Mouse (Mus musculus) left cerebral cortex, adult 11 months (tissue): ENCODE measurements at regions not wholly inside any gene's neighbourhood (a gene's known extent, or its start where the extent isn't known, plus 50 kb on each side); places are given as distances from the start of the nearest gene placed in this dataset.

Experiments used
- DNase-seq: peaks from one replicate; pipeline ENCODE4 v3.0.0; 2022; ENCODE audit warnings: low spot score

DNA sequence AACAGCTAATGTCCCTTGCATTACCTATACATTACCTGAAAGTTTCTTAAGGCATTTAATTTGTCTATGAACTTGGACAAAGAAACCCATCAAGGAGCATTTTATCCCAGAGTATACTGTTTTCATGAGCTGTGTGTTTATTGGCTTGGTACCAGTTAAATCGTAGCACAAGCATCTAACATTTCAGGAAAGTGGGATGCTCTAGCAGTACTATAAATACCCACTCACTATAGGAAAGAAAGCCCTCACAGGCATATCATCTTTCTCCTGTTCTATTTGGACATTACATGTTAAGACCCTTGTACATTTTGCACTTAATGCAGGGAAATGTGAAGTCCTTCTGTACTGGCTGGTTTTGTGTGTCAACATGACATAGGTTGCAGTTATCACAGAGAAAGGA, 163.9 kb downstream of the Ptprc start:
- no peak for DNase-seq

DNA sequence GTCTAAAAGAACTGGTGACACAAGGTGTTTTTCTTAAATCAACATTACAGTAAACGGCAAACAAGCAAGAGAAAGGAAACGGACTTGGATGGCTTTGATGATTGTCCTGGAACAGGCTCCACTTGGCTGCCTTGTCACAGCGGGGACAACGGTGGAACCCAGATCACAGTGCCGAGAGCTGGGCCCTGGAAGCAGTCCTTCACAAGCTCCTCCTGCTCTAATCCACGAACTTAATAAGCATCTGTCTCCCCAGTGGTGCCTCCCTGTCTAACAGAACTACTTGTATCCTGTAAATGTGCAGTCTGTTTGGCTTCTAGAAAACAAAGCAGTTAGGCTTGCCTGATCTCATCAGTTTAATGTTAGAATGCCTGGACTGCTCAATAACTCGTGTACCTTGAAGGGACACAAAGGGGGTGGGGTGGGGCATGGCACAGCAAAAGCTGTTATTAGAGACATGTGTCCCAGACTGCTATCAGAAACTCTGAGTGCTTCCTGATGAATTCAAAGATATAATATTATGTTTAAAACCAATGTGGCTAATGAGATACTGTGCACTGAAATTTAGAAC, 164.5 kb downstream of the Ptprc start:
- DNase-seq = no peak

DNA sequence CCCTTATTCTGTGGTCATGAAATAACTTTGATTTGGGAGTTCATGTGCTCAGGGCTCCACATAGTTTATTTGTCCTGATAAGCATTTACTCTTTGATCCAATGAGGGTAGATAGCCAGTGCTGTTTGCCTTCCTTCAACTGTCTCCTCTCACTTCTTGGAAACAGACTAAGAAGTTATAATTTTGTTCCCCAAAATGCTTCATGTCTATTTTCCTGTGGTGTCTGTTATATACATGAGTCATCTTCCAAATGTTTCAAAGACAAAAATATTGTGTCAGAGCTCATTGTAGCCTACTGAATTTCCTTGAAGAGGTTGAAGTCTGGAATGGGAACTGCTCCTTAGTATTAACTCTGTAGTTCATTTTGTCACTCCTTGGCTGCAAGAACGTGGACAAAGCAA, 168.7 kb downstream of the Ptprc start:
- no peak for DNase-seq

DNA sequence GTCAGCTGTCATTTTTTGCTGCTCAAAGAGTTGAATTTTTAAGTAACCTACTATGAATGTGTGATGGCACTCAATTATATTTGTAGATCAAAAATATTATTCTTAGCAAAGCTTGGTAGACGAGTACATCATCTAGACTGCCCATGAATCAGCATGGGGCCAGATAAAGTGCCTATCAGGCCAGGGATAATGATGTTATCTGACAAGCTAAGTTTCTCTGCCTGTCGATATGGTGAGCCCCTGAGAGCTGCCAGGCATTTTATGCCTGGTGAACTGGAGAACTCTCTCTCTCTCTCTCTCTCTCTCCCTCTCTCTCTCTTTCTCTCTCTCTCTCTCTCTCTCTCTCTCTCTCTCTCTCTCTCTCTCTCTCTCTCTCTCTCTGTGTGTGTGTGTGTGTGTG, 171.2 kb downstream of the Ptprc start:
- no peak for DNase-seq

DNA sequence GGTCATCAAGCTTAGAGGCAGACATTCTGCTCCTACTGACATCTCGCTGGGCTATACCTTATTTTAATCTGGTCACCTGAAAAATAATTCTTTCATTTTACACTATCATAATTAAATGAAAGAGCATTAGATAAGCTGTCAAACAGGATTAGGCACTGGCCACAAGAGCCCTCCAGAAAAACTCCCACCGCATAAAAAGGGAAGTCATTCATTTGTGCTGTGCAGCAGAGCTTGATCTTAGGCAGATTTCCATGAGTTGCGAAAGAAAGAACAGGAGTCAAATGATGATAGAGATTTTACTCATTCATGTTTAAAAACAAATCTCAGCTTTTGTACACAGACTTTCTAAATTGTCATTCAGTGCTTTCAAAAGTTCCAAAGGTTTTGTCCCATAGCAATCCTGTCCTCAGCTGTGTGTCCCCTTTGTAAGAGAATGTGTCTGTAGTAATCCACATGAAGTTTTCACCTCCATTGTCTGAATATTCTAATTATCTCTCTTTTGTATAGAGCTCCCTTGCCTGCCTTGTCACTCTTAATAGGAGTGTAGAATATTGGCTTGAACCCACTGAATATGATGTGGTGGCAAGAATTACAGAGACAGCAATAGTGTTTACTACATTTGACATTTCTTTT, 176.1 kb downstream of the Ptprc start:
- no peak for DNase-seq

DNA sequence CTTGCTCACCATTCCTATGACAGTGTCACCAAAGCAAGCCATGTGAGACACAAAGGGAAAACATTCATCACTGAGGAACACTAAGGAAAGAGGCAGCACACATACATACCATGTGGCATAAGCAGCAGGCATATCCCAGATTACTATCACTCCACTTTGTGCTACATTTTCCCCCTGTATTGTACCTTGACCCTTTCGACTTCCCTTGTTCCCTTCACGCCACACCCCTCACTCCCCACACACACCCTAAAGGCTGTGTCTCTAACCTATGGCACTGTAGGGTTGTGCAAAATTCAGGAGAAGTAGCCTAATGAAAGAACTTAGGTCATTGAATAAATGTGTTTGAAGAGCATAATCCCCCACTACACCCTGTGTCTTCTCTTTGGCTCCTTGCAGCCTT, 179.5 kb downstream of the Ptprc start:
- DNase-seq = no peak

DNA sequence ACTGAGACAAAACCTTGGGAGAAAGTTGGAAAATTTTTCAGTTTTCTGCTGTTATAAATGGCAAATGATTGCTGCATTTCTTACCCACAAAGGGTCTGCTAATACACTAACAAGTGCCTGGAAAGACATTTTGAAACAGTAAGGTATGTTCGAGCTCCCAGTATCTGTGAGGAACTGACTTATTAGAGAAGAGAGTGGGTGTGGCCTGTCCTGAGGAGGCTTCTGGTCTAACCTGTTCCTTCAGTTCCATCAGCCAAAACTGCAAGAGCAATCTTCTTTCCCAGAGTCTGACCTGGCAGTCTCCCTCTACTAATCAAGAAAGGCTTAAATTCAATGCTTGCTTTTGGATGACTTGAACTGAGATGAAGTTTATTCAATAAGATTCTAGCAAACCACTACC, 183.6 kb downstream of the Ptprc start:
- DNase-seq = no peak

DNA sequence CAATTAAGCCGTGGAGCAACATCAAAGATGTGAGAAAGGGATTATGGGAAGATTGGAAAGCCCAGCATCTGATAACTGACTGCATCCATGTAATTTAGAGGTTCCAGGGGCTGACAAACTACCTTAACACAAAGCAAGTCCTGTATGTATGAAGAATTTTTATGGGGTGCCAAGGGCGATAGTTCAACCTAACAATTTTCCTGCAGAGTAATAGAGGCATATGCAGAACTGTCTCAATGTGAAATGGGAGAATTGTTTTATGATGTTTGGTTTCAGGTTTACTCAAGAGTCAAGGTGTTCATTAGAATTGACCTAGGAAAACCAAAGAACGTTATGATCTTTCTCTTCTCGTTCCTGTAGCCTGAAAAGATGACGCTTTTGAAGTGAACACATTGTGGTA, 184.1 kb downstream of the Ptprc start:
- no peak for DNase-seq

DNA sequence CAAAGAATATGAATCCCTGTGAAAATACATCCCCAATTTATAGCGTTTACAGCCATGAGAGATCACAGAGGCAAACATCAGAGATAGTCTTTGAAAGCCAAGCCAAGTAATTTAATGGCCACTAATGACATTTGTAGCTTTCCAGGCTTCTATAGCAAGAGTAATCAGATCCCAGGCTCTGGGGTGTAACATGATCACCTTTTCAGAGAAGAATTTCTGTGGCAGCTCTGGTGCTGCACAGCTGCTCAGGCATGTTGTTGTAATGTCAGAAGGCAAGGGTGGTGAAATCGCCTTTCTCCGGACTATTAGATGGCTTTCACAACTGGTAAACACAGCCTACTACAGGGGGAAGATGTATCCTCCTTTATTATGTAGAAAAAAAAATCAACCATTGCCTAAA, 202.1 kb downstream of the Ptprc start:
- DNase-seq = no peak

DNA sequence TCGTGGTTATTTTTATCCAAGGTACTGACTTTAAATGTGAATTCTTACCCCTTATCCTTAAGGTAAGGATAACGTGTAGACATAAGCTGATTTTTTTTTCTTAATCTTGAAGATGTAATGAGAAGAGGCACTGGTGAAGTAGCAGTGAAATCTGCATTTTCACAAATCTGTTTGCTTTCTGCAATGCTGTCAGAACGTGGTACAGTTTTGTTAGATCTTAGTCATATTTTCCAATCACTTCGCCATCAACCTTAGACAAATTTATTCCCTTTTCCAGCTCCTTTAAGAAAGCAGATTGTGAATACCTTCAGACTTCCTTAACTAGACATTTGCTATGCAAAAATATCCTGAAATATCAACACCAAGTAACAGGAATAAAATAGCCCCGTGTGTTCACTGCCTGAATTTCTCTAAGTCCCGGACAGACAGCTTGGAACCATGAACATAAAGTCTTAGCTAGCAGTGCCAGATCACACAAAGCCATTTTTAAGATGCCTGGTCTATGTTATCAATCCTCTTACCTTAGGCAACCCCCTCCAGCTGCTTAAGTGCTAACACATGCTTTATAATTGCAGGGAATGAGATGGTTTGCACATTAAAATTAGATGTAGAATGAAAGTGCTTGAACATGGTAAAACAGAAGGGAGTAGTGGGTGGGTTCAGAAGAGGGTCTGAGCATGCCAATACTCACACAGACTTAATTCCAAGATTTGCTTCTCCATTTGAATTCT, 202.7 kb downstream of the Ptprc start:
- DNase-seq = peak; percentile 26

DNA sequence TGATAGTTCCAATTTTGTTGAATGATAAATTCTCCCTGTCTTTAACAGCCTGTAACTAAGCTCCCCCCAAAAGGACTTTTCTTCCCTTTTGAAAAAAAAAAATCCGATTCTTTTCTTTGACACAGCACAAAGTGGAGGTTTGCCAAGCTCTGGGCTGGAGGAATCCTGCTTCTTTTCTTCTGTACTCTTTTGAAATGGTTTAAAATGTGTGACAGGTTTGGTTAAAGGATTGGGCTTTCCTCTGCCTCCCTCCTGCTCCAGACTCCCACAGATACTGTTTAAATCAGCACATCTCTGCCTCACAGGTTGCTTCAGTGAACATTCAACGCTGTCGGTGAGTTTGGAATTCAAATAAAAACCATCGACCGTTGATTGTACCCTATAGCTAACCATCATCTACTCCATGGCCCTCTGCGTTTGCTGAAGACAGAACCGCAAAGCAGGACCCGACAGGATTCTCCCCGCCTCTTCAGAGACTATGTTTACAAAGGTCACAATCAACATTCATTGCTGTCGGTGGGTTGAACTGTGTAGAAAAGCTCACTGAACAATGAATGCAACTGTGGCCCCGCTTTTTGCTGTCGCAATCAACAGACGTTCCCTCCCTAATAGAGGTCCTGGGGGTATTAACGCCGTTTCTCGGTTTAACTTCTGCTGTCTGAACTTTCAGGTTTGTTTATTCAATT, 209.2 kb downstream of the Ptprc start:
- DNase-seq = peak; percentile 31

DNA sequence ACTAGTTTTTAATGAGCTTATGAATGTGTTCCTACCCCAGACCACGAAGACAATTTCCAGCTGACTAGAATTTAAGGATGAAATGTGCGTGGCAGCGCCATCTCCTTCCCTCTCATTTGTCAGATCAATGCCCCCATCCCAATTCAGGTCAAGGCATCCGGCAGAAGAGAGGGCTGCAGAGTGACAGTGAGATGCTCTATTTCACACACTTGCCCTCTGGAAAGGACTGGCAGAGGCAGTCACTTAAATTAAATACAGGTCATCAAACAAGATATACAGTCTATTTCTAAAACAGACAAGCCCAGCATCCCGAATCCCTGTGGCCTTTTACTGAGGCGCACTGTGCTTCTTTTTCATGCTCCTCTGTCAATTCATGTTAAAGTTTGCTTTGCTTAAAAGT, 211.9 kb downstream of the Ptprc start:
- no peak for DNase-seq

DNA sequence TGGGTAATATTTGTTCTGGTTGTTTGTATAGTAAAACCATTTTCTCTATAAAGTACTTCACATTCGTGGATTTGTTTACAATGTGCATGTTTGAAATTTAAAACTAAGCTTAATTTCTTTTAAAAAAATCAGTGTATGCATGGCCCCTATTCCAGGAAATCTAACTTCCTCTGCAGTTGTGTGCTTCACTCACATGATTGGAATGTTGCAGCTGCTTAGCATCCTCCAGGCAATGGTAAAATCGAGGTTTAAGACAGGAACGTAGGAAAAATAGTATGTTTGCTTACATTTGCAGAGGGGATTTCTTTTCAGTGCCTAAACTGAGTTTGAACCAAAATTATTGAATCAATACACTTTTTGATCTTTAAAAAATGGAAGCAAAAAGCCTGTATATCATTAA, 217.5 kb downstream of the Ptprc start:
- DNase-seq = no peak

DNA sequence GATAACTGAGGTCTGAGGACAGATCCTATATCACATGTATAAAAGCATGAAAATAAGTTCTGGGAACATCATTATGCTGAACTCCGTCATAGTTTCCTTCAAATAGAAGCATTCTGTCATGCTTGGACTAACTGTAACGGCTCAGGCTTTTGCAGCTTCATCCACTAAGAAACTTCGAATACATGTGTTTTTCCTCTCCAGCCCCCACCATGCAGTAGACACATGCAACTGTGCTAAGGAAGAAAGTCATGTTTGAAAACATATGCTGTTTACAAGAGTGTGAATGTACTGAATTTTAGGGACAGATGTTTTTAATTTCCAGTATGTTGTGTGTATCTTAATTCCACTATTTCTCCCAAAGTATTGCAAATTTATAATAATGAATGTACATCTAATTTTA, 219.5 kb downstream of the Ptprc start:
- DNase-seq = no peak

DNA sequence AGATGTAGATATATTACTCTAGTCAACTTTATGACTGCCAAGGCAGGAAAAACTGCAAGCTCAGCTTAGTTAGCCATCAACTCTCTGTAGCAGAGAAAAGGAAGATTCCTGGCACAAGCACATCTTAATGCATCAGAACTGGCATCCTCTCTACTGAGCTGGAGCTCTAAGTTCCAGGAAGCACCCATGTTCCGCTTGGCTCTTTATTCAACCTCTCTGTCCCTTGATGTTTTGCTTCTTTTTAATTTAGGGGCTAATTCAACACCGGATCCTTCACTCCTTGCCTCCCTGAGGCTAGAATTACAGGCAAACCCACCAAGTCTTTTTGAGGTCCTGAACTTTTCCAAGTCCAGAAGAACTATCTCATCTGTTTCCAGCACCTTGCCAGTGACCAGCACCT, 220.4 kb downstream of the Ptprc start:
- no peak for DNase-seq

DNA sequence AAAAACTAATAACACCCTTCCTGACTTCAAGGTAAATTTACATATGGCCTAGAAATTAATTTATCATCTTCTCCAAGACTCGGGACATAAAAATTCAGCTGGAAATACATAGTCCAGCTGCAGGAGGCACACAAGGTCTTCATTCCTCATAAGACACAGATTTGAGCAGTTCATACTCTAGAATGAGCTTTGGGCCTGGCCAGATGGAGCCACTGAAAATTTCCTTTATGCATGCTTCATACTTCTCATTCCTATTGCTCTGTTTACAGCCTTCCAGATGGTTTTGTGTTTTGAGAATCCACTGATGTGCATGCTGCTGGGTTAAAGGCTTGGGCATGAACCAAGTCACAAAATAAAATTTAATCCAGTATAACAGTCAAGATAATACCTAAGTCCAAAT, 222.1 kb downstream of the Ptprc start:
- DNase-seq = no peak

DNA sequence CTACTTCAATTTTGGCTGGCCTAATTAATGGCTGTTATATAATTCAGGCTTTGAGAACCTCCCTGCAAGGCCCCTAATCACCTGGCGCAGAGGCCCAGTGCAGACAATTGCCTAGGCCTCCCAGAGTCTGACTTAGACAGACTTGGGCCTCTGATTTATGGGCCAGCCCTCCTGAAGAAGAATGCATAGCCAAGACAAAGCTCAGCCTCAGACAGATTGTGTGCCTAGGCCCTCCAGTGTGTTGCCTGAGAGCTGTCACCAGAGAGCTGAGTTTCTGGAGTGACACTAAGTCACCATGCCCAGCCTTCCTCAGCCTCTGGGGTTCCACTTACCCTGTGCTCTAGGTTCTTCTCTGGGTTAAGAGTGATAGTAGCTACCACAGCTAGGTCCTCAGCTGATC, 222.7 kb downstream of the Ptprc start:
- DNase-seq = no peak

DNA sequence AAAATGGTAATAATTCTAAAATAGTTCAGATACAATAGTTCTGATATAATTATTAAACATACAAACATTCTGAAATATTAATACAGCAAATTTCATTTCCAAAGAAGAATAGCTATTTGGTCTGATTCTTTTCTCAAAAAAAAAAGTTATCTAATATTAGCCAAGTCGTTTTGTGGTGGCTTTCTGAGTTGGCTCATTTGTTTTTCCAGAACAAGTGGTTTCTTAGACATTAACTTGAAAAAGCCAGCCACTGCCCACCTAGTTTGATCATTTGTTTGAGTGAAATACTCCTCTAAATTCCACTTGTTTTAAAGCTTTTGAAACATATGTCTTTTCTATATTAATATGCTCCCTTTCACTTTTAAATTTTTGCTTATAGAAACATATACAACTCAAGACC, 227.6 kb downstream of the Ptprc start:
- no peak for DNase-seq

DNA sequence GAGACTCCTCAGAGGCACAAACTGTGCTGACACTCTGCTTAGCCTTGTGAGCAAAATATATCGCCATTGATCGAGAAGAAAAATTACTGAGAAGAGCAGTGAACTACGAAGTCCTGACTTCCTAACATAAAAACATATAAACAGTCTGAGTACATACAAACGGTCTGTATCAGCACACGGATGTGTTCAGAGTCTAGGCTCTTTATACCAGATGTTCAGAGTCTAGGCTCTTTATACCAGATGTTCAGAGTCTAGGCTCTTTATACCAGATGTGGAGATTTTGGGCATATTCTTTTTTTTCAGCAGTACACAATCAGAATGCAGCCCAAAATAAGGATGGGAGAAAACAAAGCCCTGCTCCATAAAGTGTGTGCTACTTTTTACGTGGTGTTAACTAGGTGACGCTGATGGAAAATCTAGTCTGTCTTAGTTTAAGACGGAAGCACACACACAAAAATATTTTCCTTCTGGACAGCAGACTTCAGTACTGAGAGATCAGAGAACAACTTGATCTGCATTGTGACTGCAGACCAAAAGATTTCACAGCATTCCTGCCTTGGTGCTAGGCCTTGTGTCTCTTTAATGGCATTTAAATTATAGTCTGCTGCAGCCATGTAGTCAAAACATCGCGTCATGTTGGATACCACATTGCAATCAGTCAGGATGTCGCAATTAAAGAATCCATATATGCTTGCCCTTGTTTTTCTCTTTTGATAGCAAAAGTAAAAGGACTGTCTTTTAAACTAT, 233.6 kb downstream of the Ptprc start:
- DNase-seq = no peak

DNA sequence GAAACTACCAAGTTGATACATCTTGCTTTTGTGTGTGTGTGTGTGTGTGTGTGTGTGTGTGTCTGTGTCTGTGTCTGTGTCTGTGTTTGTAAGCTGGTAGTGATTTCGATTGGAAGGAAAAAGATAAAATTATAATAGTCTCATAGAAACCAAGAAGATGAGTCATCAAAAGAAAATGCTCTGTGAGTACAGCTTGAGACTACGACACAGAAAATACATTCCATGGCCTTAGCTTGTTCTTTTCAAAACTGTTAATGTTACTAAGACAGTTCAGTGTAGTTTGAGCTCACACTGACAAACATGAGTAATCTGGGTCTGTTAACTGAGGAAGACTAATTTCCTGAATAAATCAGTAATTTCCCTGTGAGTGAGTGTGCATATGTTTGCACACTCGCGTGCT, 239.8 kb downstream of the Ptprc start:
- DNase-seq = no peak

DNA sequence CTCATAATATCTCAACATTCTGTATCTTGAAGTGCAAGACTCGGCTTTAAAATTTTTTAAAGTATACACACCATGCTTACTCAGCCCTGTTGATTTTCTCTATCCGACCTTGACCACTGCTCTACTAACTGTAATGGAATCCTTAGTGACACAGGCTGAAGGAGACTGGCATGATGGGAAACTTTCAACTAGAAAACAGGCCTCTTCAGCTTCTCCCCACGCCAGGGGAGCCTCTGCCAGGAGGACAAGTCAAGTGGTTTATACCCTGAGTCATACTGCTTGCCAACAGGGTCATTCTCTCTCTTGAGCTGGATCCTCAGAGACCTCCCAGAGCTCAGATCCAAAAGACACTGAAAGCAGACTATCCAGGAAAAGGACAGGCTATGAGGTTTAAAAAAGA, 245.7 kb downstream of the Ptprc start:
- no peak for DNase-seq

DNA sequence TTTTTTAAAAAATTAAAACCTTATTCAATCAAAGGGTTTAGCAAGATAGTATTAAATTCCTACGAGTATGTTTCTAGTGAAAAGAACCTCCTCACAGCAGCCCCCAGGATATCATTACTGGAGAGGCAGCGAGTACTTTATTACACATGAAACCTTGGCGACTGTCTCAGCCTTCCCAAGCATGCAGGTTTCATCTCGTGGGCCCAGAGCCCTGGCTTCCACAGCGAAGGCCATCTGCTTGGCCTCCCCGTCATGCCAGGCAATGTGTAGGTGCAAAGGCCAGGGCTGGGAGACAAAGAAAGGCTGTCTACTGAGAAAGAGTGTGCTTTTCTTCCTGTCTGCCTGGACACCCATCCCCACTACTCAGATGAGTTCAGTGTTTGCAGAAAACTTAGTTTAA, 247.0 kb downstream of the Ptprc start:
- DNase-seq = no peak

DNA sequence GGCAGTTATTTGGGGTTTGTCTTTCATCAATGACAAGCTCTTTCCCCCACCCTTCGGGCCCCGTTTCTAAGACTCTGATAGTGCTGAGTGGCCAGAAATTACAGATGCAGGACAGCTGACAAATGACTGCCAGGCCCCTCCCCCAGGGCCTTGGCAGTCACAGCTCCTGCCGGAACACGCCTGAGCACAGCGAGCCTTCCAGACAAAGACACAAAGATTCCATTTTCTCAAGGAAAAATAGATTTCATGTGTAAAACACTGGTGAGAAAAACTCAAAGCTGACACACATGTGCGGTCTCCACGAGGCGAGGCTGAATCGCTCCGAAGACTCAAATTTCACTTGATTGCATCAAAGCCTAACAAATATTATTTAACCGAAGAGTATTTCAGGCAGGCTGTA, 247.6 kb downstream of the Ptprc start:
- DNase-seq = peak; percentile 38
